Mouse (Mus musculus) left cerebral cortex, adult 2 months (tissue): ENCODE data around the gene Obscn. TPM values are rescaled to one million over a fixed set of nuclear protein-coding genes. Genes with fewer than 3 reads are reported as not detected.

Source experiments
- DNase-seq, 2 experiments: peaks; one replicate each; pipeline ENCODE4 v3.0.0; 2021 to 2022; ENCODE audit warnings: low spot score in 2 of 2, mixed read lengths in 1 of 2; ENCODE audit errors: extremely low spot score in 1 of 2
- H3K27ac ChIP-seq: fragments of 200-600 bp; 2 replicates; pipeline ENCODE4 v1.8.1; 2022
- H3K4me3 ChIP-seq: fragments of 200-600 bp; 2 replicates; pipeline ENCODE4 v1.8.1; 2022
- CTCF ChIP-seq: fragments of 200-600 bp; IDR thresholded peaks from 2 replicates; pipeline ENCODE4 v1.8.1; 2022; ENCODE audit warnings: antibody characterized with exemption, mild to moderate bottlenecking, moderate library complexity
- intact Hi-C: fragments of 180-260 bp; cut with DNase I; formaldehyde crosslinking; loops from one replicate; pipeline ENCODE4 v1.15.1; 2025
- total RNA-seq, 2 experiments: library from RNA; stranded (reverse); gene quantifications; 2 replicates each; pipeline ENCODE4 v1.2.3; 2021

The Obscn gene
- total RNA-seq, 2 experiments from 2014 or later = 1.5 to 1.9 TPM

DNA sequence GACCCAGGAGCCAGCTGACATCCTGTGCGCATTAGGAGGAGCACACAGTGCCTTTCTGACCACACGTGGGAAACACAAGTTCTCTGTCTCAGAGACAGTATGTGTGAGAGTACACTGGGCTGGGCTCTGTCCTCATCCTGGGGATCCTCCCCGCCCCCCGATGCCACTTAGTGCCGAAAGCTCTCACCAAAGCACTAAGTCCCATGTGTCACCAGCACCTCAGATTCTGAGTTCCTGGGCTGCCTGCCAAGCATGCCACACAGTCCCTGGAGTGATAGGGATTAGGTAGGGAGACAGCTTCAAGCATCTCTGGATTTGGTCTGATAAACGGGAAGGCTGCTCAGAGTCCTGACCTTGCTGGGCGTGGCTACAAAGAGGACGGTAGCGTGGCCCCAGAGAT, 145.4 kb downstream of the Obscn start:
- no peak for DNase-seq
- H3K4me3 ChIP-seq = no peak overlapping the region
- H3K27ac ChIP-seq = no peak overlapping the region
- no peak for TF ChIP-seq CTCF
- intact Hi-C loops = no loop called here

DNA sequence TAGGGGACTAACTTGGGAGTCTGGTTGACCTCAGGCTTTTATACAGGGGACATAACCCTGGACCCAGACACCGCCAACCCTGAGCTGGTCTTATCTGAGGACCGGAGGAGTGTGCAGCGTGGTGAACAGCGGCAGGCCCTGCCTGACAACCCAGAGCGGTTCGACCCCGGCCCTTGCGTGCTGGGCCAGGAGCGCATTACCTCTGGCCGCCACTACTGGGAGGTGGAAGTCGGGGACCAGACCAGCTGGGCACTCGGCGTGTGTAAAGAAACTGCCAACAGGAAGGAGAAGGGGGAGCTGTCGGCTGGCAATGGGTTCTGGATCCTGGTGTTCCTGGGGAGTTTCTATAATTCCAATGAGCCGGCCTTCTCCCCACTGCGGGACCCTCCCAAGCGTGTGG, 146.1 kb downstream of the Obscn start:
- Histone ChIP-seq H3K4me3 (no peak overlapping the region), H3K27ac (no peak overlapping the region)
- DNase-seq = no peak
- no peak for TF ChIP-seq CTCF
- intact Hi-C loops = no loop called here

GRCm38 (mm10) chr11:58989166-58989565, 147.0 kb downstream of the Obscn start:
- DNase-seq = no peak
- H3K4me3 ChIP-seq = no peak overlapping the region
- no peak overlapping the region for H3K27ac ChIP-seq
- intact Hi-C loops = no loop called here
- no peak for TF ChIP-seq CTCF

- H3K4me3 ChIP-seq = no peak overlapping the region
- H3K27ac ChIP-seq = no peak overlapping the region
- DNase-seq = no peak
- no peak for TF ChIP-seq CTCF
- intact Hi-C loops = no loop called here
Observed at GRCm38 (mm10) chr11:58985299-58985917, 150.8 kb downstream of the Obscn start.

DNA sequence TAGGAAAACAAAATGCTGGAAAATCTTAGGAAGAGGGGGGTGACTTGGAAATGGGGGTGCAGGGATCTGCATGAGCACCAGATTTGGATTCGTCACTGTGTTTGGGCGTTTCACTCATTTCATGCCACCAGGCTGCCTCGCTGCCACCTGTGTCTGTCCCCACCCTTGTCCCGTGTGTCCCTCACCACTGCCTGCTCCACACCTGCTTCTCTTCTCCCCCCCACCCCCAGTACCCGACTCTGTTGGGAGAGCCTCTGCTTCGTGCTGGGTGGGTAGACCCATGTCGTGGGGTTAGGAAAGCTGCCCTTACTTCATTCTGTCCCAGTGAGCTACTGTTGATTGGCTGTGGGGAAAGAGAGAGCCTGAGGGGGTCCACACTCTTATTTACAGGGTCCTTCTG, 151.5 kb downstream of the Obscn start:
- intact Hi-C loops = no loop called here
- no peak for DNase-seq
- no peak overlapping the region for H3K27ac ChIP-seq
- TF ChIP-seq CTCF = no peak
- H3K4me3 ChIP-seq = no peak overlapping the region

- DNase-seq = no peak
- intact Hi-C loops = no loop called here
- TF ChIP-seq CTCF = no peak
Observed at GRCm38 (mm10) chr11:58983691-58984341, 152.4 kb downstream of the Obscn start.

GRCm38 (mm10) chr11:58982471-58983097, 153.6 kb downstream of the Obscn start:
- no peak for TF ChIP-seq CTCF
- intact Hi-C loops = no loop called here
- H3K27ac ChIP-seq = peak overlapping the region; percentile 50; the same call in 1 of the 2 replicates
- DNase-seq = no peak
- no peak overlapping the region for H3K4me3 ChIP-seq

More at GRCm38 (mm10) chr11:58983691-58984341, 152.4 kb downstream of the Obscn start:
- Histone ChIP-seq H3K27ac (no peak overlapping the region), H3K4me3 (no peak overlapping the region)

DNA sequence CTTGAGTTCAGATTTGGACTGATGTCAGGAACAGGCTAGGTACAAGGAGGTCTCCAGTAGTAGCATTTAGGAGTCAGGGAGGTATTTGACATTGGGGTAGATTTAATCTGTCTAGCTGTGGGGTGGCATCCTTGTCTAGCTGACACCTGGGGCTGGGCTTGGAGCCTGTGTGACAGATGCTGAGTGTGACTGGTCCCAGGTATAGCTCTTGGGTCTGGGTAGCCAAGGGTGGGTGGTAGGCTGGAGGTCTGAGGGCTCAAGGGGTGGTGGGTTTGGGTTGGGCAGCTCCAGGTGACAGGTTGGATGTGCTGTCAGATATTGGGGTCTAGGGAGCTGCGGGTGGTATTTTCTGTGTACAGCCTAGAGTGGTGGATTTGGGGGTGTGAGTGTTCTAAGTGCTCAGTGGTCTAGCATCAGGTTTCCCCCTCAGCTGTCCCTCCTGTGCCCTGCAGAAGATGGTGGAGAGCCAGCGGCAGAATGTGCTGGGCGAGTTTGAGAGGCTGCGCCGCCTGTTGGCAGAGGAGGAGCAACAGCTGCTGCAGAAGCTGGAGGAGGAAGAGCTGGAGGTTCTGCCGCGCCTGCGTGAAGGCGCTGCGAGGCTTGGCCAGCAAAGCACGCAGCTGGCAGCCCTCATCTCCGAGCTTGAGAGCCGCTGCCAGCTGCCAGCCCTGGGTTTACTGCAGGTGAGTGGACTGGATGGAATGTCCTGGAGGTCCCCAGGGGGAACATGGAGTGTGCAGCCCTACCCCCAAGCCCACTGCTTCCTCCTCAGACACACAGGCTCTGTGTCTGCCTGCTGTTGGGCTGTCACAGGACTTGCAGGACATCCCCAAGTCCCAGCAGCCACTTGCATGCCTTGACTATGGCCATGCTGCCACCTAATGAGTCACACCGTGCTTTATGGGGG, 154.4 kb downstream of the Obscn start:
- intact Hi-C loops = no loop called here

GRCm38 (mm10) chr11:58980381-58980990, 155.7 kb downstream of the Obscn start:
- no peak for TF ChIP-seq CTCF
- intact Hi-C loops = no loop called here
- no peak for DNase-seq
- Histone ChIP-seq H3K27ac (no peak overlapping the region), H3K4me3 (peak overlapping the region; percentile 4; the same call in 1 of the 2 replicates)

More for the DNA sequence above, 154.4 kb downstream of the Obscn start:
- Histone ChIP-seq H3K4me3 (no peak overlapping the region), H3K27ac (peak overlapping the region; percentile 50; the same call in 1 of the 2 replicates)
- DNase-seq = peak; percentile 74 to 75
- TF ChIP-seq CTCF = peak; percentile 73

GRCm38 (mm10) chr11:58979661-58980060, 156.5 kb downstream of the Obscn start:
- Histone ChIP-seq H3K27ac (0 out of 2 replicates have a peak overlapping the region, but pooled peaks have one; percentile 7), H3K4me3 (peak overlapping the region; percentile 74)
- TF ChIP-seq CTCF = no peak
- intact Hi-C loops = no loop called here
- no peak for DNase-seq

GRCm38 (mm10) chr11:58979183-58979582, 157.0 kb downstream of the Obscn start:
- peak overlapping the region; percentile 74 for H3K4me3 ChIP-seq
- intact Hi-C loops = no loop called here
- no peak for TF ChIP-seq CTCF
- DNase-seq = no peak
- 0 out of 2 replicates have a peak overlapping the region, but pooled peaks have one; percentile 7 for H3K27ac ChIP-seq
